Mouse (Mus musculus) heart, embryonic 16.5 days (tissue): ENCODE measurements around the gene Rmnd1. TPM values are rescaled to one million over a fixed set of nuclear protein-coding genes. Genes with fewer than 3 reads are reported as not detected.

Experiments
- ATAC-seq: fragments of 200-750 bp; cut with Nextera tagmentation; replicated peaks from 2 replicates; pipeline ENCODE4 v1.8.0; 2017; ENCODE audit warnings: moderate number of reproducible peaks; ENCODE audit not compliant: insufficient read depth, low FRiP score; ENCODE audit errors: extremely low read depth
- H3K27ac ChIP-seq: fragments of 300-500 bp; sonication (generic); 2 replicates; pipeline ENCODE4 v1.5.1; 2014; ENCODE audit warnings: mild to moderate bottlenecking, low read length, control low read depth, moderate library complexity
- H3K27me3 ChIP-seq: fragments of 300-500 bp; sonication (generic); 2 replicates; pipeline ENCODE4 v1.6.1; 2014; ENCODE audit warnings: low read length, mixed read lengths; ENCODE audit not compliant: control insufficient read depth, insufficient read depth
- H3K36me3 ChIP-seq: fragments of 300-500 bp; sonication (generic); 2 replicates; pipeline ENCODE4 v1.6.1; 2014; ENCODE audit not compliant: control insufficient read depth, insufficient read depth
- H3K4me1 ChIP-seq: fragments of 300-500 bp; sonication (generic); 2 replicates; pipeline ENCODE4 v1.6.1; 2014; ENCODE audit warnings: low read length, mixed read lengths; ENCODE audit not compliant: control insufficient read depth, insufficient read depth
- H3K4me2 ChIP-seq: fragments of 300-500 bp; sonication (generic); 2 replicates; pipeline ENCODE4 v1.6.1; 2014; ENCODE audit warnings: low read depth, mild to moderate bottlenecking, control low read depth, low read length
- H3K4me3 ChIP-seq: fragments of 300-500 bp; sonication (generic); 2 replicates; pipeline ENCODE4 v1.5.1; 2014; ENCODE audit warnings: mild to moderate bottlenecking, control low read depth, low read length
- H3K9ac ChIP-seq: fragments of 300-500 bp; sonication (generic); 2 replicates; pipeline ENCODE4 v1.6.1; 2014; ENCODE audit warnings: low read length, control low read depth
- H3K9me3 ChIP-seq: fragments of 300-500 bp; sonication (generic); replicated peaks from 2 replicates; pipeline ENCODE4 v1.6.1; 2016; ENCODE audit warnings: low read length; ENCODE audit not compliant: control insufficient read depth
- WGBS: fragments of 180-500 bp; shearing (Covaris S2); extraction: QIAGEN DNeasy Blood & Tissue Kit; methylation state at CpG from one replicate; pipeline ENCODE4 v1.1.7; 2014; 5-methylcytosine and 5-hydroxymethylcytosine counted together
- polyA plus RNA-seq: library from polyadenylated mRNA; unstranded; fragments of >200 nt; fragmentation: Nextera tagmentation; extraction: Ambion mirVana; gene quantifications from 2 replicates; pipeline ENCODE4 v1.2.1, GENCODE M21; 2015

Gene Rmnd1
- polyA plus RNA-seq, 1 experiment from 2014 or later, result 122 TPM

- Histone ChIP-seq H3K4me1 (peaks cover 11% of the 10 kb centered on the region), H3K4me2 (no peak overlapping the region), H3K36me3 (peaks cover 13% of the 10 kb centered on the region; the same call in 1 of the 2 replicates), H3K9ac (no peak overlapping the region), H3K9me3 (no peaks in the 10 kb centered on the region), H3K4me3 (no peak overlapping the region), H3K27me3 (no peaks in the 10 kb centered on the region), H3K27ac (no peak overlapping the region)
- 90% methylated on average over 4 of the region's 4 CpGs for WGBS
- ATAC-seq, result no peak
These were observed 57.5 kb downstream of the Rmnd1 start for GRCm38 (mm10) chr10:4374734-4375133.

GRCm38 (mm10) chr10:4374239-4374638 is 57.9 kb downstream of the Rmnd1 start:
- Histone ChIP-seq H3K4me2 (no peak overlapping the region), H3K27me3 (no peaks in the 10 kb centered on the region), H3K27ac (no peak overlapping the region), H3K36me3 (peaks cover 13% of the 10 kb centered on the region; the same call in 1 of the 2 replicates), H3K4me1 (peaks cover 11% of the 10 kb centered on the region), H3K4me3 (no peak overlapping the region), H3K9me3 (no peaks in the 10 kb centered on the region), H3K9ac (no peak overlapping the region)
- 91% methylated on average over 7 of the region's 7 CpGs for WGBS
- ATAC-seq, result no peak

DNA sequence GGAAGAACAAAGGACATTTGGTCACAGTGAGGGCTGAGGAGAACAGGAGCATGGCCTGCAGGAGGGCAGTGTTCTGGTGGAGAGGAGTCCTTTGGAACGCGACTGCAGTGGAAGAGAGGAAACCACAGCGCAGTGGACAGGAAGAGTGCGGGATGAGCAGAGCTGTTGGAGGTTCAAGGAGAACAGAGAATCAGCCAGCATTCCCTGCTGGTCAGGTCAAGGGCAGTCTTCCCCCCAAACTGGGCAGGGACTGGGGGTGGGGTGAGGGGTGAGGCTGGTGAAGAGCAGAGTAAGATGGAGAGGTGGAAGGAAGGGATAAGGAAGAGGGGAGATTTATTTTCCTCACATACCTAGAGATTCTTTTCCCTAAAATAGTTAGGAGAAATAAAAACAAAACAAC is 58.6 kb downstream of the Rmnd1 start:
- Histone ChIP-seq H3K9ac (no peak overlapping the region), H3K36me3 (peaks cover 18% of the 10 kb centered on the region), H3K4me3 (no peak overlapping the region), H3K27ac (no peak overlapping the region), H3K27me3 (no peaks in the 10 kb centered on the region), H3K4me1 (peaks cover 11% of the 10 kb centered on the region), H3K9me3 (no peaks in the 10 kb centered on the region), H3K4me2 (no peak overlapping the region)
- 83% methylated on average over 4 of the region's 4 CpGs for WGBS
- ATAC-seq, result no peak

GRCm38 (mm10) chr10:4372011-4372410 is 60.2 kb downstream of the Rmnd1 start:
- H3K9ac ChIP-seq, result no peak overlapping the region
- H3K27ac ChIP-seq, result no peak overlapping the region
- no peak overlapping the region for H3K4me3 ChIP-seq
- H3K4me1 ChIP-seq, result peaks cover 9% of the 10 kb centered on the region
- peaks cover 33% of the 10 kb centered on the region for H3K36me3 ChIP-seq
- no peak overlapping the region for H3K4me2 ChIP-seq
- H3K9me3 ChIP-seq, result no peaks in the 10 kb centered on the region
- H3K27me3 ChIP-seq, result no peaks in the 10 kb centered on the region
- no peak for ATAC-seq
- WGBS, result 43% methylated on average over 5 of the region's 5 CpGs

DNA sequence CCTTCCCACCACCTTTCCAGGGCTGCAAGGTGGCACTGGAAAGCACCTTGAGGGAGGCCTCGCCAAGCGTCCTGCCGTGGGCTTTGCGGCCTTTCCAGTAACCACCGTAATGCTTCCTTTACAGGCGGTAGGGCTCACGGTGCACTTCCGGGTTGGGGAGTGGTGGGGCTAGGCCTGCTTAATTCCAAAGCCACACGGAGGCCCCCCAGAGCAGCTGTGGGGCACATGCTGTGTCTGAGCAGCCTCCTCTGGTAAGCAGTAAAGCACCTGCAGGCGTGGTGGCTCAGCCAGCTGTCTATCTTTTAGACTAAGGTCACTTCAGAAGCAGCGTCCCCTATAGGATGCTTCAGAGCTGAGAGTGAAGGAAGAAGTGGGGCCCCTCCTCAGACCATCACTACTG is 62.1 kb downstream of the Rmnd1 start:
- WGBS, result 89% methylated on average over 11 of the region's 11 CpGs
- Histone ChIP-seq H3K9ac (no peak overlapping the region), H3K36me3 (peaks cover 38% of the 10 kb centered on the region), H3K9me3 (no peaks in the 10 kb centered on the region), H3K4me3 (no peak overlapping the region), H3K4me2 (no peak overlapping the region), H3K4me1 (no peaks in the 10 kb centered on the region), H3K27me3 (no peaks in the 10 kb centered on the region), H3K27ac (no peak overlapping the region)
- ATAC-seq, result no peak

- WGBS, result 71% methylated on average over 3 of the region's 3 CpGs
- Histone ChIP-seq H3K4me1 (no peaks in the 10 kb centered on the region), H3K9ac (no peak overlapping the region), H3K9me3 (peaks cover 9% of the 10 kb centered on the region; the same call in 1 of the 2 replicates), H3K27me3 (no peaks in the 10 kb centered on the region), H3K36me3 (peaks cover 28% of the 10 kb centered on the region), H3K4me2 (no peak overlapping the region), H3K4me3 (no peak overlapping the region), H3K27ac (no peak overlapping the region)
- no peak for ATAC-seq
These were observed 67.6 kb downstream of the Rmnd1 start for GRCm38 (mm10) chr10:4364618-4365017.

GRCm38 (mm10) chr10:4357435-4357834 is 74.8 kb downstream of the Rmnd1 start:
- 84% methylated on average over 10 of the region's 10 CpGs for WGBS
- H3K4me1 ChIP-seq, result no peaks in the 10 kb centered on the region

GRCm38 (mm10) chr10:4356640-4357039 is 75.5 kb downstream of the Rmnd1 start:
- Histone ChIP-seq H3K4me2 (no peak overlapping the region), H3K4me1 (no peaks in the 10 kb centered on the region), H3K9me3 (no peaks in the 10 kb centered on the region; the same call in 1 of the 2 replicates), H3K36me3 (peaks cover 25% of the 10 kb centered on the region), H3K27ac (no peak overlapping the region), H3K27me3 (no peaks in the 10 kb centered on the region), H3K4me3 (no peak overlapping the region), H3K9ac (no peak overlapping the region)
- no peak for ATAC-seq
- WGBS, result 60% methylated on average over 5 of the region's 5 CpGs

More at GRCm38 (mm10) chr10:4357435-4357834, 74.8 kb downstream of the Rmnd1 start:
- H3K9ac ChIP-seq, result no peak overlapping the region
- H3K27ac ChIP-seq, result no peak overlapping the region
- peaks cover 4% of the 10 kb centered on the region; the same call in 1 of the 2 replicates for H3K9me3 ChIP-seq
- no peak overlapping the region for H3K4me2 ChIP-seq
- no peak for ATAC-seq
- peaks cover 25% of the 10 kb centered on the region for H3K36me3 ChIP-seq
- no peak overlapping the region for H3K4me3 ChIP-seq
- no peaks in the 10 kb centered on the region for H3K27me3 ChIP-seq

GRCm38 (mm10) chr10:4355882-4356451 is 76.2 kb downstream of the Rmnd1 start:
- ATAC-seq, result no peak; the same call in 1 of the 2 replicates
- no peak overlapping the region for H3K4me2 ChIP-seq
- no peaks in the 10 kb centered on the region for H3K4me1 ChIP-seq
- no peak overlapping the region for H3K9ac ChIP-seq
- no peaks in the 10 kb centered on the region for H3K9me3 ChIP-seq
- H3K4me3 ChIP-seq, result no peak overlapping the region
- WGBS, result 67% methylated on average over 19 of the region's 19 CpGs
- H3K27me3 ChIP-seq, result no peaks in the 10 kb centered on the region
- H3K36me3 ChIP-seq, result peaks cover 25% of the 10 kb centered on the region
- H3K27ac ChIP-seq, result no peak overlapping the region
